Mouse (Mus musculus) heart, embryonic 12.5 days (tissue): Measurements from ENCODE around the gene Rabgef1. TPM values are rescaled to one million over a fixed set of nuclear protein-coding genes. Genes with fewer than 3 reads are reported as not detected.
A peak's percentile ranks its signal among the peaks of the same experiment; 100 is the strongest.

Experiments used
- ATAC-seq: fragments of 200-750 bp; cut with Nextera tagmentation; 2 replicates; pipeline ENCODE4 v1.8.0; 2017; ENCODE audit warnings: moderate TSS enrichment, moderate library complexity; ENCODE audit not compliant: insufficient number of reproducible peaks, low FRiP score
- H3K27ac ChIP-seq: fragments of 300-500 bp; sonication (generic); 2 replicates; pipeline ENCODE4 v1.5.1; 2016; ENCODE audit warnings: mild to moderate bottlenecking, moderate library complexity; ENCODE audit not compliant: poor library complexity, severe bottlenecking
- H3K27me3 ChIP-seq: fragments of 300-500 bp; sonication (generic); replicated peaks from 2 replicates; pipeline ENCODE4 v1.6.1; 2016; ENCODE audit warnings: mild to moderate bottlenecking, moderate library complexity
- H3K36me3 ChIP-seq: fragments of 300-500 bp; sonication (generic); 2 replicates; pipeline ENCODE4 v1.6.1; 2016; ENCODE audit warnings: mild to moderate bottlenecking, moderate library complexity
- H3K4me1 ChIP-seq: fragments of 300-500 bp; sonication (generic); replicated peaks from 2 replicates; pipeline ENCODE4 v1.6.1; 2016; ENCODE audit warnings: mild to moderate bottlenecking
- H3K4me2 ChIP-seq: fragments of 300-500 bp; sonication (generic); 2 replicates; pipeline ENCODE4 v1.6.1; 2016; ENCODE audit warnings: mild to moderate bottlenecking, moderate library complexity
- H3K4me3 ChIP-seq: fragments of 300-500 bp; sonication (generic); 2 replicates; pipeline ENCODE4 v1.5.1; 2016; ENCODE audit warnings: mild to moderate bottlenecking
- H3K9ac ChIP-seq: fragments of 300-500 bp; sonication (generic); 2 replicates; pipeline ENCODE4 v1.6.1; 2016; ENCODE audit warnings: mild to moderate bottlenecking, moderate library complexity
- H3K9me3 ChIP-seq: fragments of 300-500 bp; sonication (generic); replicated peaks from 2 replicates; pipeline ENCODE4 v1.6.1; 2016; ENCODE audit warnings: mild to moderate bottlenecking, moderate library complexity
- WGBS: fragments of 180-500 bp; shearing (Covaris S2); methylation state at CpG from one replicate; pipeline ENCODE4 v1.1.7; 2016; 5-methylcytosine and 5-hydroxymethylcytosine counted together
- polyA plus RNA-seq: library from polyadenylated mRNA; unstranded; fragments of >200 nt; fragmentation: Nextera tagmentation; extraction: Ambion mirVana; gene quantifications from 2 replicates; pipeline ENCODE4 v1.2.1, GENCODE M21; 2016

Gene Rabgef1
- polyA plus RNA-seq, 1 experiment from 2014 or later = 27.7 TPM

DNA sequence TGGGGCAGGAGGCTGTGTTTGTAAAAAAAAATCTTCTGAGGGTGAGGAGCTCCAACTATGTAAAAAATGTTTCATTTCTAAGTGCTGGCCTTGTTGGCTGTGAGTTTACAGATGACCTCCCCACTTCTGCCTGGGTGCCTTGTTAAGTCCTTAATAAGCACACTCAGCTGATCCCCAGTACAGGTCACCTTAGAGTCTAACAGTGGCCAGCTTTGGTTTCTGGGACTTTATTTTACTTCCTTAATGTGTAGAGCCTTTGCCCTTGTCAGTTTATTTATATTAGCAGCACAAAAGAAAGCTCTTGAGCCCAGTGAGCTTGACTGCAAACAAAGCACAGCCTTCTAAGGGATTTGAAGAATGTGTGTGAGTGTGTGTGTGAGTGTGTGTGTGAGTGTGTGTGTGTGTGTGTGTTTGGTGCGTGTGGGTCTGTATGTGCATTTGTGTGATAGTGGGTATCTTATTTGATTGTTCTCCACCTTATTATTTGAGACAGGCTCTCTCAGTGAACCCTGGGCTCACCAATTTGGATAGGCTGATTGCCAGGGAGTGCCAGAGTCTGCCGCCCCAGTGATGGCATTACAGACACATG is 20.9 kb downstream of the Rabgef1 start:
- 76% methylated on average over 2 of the region's 2 CpGs for WGBS
- peaks cover 66% of the 10 kb centered on the region for H3K36me3 ChIP-seq

DNA sequence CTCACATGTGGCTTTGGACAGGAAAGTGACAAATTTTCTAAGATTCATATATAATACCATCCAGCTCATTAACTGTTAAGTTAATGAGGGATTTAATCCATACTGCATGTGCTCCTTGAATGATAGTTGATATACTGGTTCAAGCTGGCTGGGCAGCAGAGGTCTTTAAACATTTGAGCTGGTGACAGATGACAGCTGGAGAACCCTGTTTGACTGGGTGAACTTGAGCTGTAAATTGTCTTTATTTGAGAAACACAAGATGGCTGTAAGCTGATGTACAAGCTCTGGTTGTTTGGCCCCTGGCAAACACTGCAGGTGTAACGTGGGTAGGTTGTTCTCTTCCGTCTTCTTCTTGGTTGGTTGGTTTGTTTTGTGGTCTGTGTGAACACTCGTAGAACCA is 22.2 kb downstream of the Rabgef1 start:
- WGBS = 86% methylated on average over 3 of the region's 3 CpGs
- Histone ChIP-seq H3K4me1 (peaks cover 22% of the 10 kb centered on the region), H3K4me3 (no peak overlapping the region), H3K27me3 (no peaks in the 10 kb centered on the region), H3K27ac (no peak overlapping the region), H3K36me3 (peaks cover 63% of the 10 kb centered on the region), H3K4me2 (no peak overlapping the region), H3K9me3 (no peaks in the 10 kb centered on the region), H3K9ac (no peak overlapping the region)
- ATAC-seq = no peak

More for the DNA sequence above, 20.9 kb downstream of the Rabgef1 start:
- H3K27me3 ChIP-seq = no peaks in the 10 kb centered on the region
- ATAC-seq = no peak
- no peak overlapping the region for H3K4me2 ChIP-seq
- no peak overlapping the region for H3K4me3 ChIP-seq
- H3K27ac ChIP-seq = peak overlapping the region; percentile 67
- no peak overlapping the region for H3K9ac ChIP-seq
- H3K9me3 ChIP-seq = no peaks in the 10 kb centered on the region
- peaks cover 22% of the 10 kb centered on the region for H3K4me1 ChIP-seq

DNA sequence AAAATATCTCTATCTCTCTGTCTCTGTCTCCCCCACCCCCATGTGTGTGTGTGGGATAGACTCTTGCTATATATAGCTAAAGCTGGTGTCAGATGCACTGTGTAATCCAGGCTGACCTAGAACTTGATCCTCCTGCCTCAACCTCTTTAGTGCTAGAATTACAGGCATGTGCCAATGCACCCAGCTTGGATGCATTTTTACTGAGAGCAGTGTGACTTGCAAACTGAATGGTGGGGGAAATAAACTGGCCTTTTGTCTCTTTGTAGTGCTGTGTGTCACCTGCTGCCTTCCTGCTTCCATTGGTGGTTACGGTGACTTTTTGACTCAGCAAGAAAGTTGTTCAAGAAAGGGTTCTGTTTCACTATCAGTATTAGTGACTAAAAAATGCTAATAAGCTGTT is 24.7 kb downstream of the Rabgef1 start:
- no peak overlapping the region for H3K4me2 ChIP-seq
- peaks cover 62% of the 10 kb centered on the region for H3K36me3 ChIP-seq
- H3K4me3 ChIP-seq = no peak overlapping the region
- H3K27ac ChIP-seq = peak overlapping the region; percentile 27; the same call in 1 of the 2 replicates
- no peaks in the 10 kb centered on the region for H3K9me3 ChIP-seq
- WGBS = 88% methylated on average over 1 of the region's 1 CpGs
- no peak overlapping the region for H3K9ac ChIP-seq
- peaks cover 22% of the 10 kb centered on the region for H3K4me1 ChIP-seq
- no peaks in the 10 kb centered on the region for H3K27me3 ChIP-seq
- ATAC-seq = peak; percentile 44; the same call in 1 of the 2 replicates

DNA sequence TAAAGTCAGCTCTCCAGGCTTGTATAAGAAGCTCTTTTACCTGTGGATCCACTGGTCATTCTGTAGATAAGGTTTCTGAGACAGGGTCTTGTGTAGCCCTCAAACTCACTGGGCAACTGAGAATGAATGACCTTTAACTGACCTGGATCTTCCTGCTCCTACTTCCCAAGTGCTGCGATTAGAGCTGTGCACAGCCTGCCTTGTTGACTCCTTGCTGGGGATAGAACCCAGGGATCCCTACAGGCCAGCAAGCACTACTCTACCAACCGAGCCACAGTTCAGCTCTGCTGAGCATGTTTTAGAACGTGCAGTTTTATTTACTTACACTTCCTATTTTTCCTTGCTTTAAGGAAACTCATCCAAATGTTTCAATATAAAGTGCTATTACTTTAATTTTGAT is 25.9 kb downstream of the Rabgef1 start:
- H3K4me1 ChIP-seq = peaks cover 16% of the 10 kb centered on the region
- no peak overlapping the region for H3K4me2 ChIP-seq
- H3K9me3 ChIP-seq = no peaks in the 10 kb centered on the region
- no peak overlapping the region for H3K27ac ChIP-seq
- H3K27me3 ChIP-seq = no peaks in the 10 kb centered on the region
- WGBS = 63% methylated on average over 3 of the region's 3 CpGs
- ATAC-seq = no peak
- no peak overlapping the region for H3K9ac ChIP-seq
- peaks cover 58% of the 10 kb centered on the region for H3K36me3 ChIP-seq
- H3K4me3 ChIP-seq = no peak overlapping the region

DNA sequence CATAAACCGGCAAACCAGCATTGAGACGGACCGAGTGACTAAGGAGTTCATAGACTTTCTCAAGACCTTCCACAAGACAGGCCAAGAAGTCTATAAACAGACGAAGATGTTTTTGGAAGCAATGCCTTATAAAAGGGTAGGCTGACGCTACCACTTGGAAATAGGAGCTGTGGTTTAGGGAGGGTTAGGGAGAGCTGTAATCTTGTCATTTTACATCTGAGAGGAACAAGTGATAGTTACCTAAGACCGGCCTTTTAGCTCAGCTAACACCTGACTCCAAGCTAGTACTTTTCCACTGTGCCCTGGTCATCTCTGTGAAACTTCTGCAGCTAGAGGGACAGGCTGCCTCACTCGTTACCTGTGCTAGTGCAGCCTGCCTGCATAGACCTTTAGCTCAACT is 26.4 kb downstream of the Rabgef1 start:
- no peak for ATAC-seq
- H3K4me2 ChIP-seq = no peak overlapping the region
- no peaks in the 10 kb centered on the region for H3K27me3 ChIP-seq
- H3K36me3 ChIP-seq = peaks cover 63% of the 10 kb centered on the region
- peaks cover 13% of the 10 kb centered on the region for H3K4me1 ChIP-seq
- H3K4me3 ChIP-seq = no peak overlapping the region
- H3K9ac ChIP-seq = no peak overlapping the region
- no peak overlapping the region for H3K27ac ChIP-seq
- no peaks in the 10 kb centered on the region for H3K9me3 ChIP-seq
- WGBS = 91% methylated on average over 7 of the region's 7 CpGs

DNA sequence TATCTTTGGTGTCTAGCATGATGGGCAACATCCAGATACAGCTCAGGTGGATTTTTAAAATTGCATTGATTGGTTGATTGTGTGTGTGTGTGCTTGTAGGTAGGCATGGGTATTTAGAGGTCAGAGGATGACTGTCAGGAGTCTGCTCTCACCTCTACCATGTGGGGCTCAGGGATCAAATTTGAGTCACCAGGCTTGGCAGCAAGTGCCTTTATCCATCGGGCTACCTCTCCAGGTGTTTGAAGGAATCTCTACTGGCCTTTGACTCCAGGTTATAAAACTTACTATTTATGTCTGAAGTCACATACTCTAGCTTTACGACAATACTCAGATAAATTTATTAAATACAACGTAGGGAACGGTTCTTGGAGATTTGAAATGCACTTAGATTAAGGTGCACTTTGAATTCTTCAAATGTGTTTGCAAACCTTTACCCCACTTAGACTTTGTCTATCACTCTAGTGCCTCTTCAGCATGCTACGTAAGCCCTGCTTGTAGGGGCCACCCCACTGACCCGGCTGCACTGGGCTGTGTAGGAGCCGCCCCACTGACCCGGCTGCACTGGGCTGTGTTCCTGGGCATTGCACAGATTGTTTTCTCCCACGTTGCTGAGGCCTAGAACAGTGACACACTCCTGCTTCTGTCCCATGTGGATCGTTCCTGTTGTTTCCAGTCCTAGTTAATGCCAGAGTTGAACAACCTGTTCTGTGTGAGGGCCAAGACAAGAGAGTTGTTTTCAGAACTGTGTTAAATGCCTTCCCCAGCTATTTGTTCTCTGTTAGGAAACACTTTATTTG is 28.8 kb downstream of the Rabgef1 start:
- 86% methylated on average over 10 of the region's 10 CpGs for WGBS
- H3K27ac ChIP-seq = no peak overlapping the region

DNA sequence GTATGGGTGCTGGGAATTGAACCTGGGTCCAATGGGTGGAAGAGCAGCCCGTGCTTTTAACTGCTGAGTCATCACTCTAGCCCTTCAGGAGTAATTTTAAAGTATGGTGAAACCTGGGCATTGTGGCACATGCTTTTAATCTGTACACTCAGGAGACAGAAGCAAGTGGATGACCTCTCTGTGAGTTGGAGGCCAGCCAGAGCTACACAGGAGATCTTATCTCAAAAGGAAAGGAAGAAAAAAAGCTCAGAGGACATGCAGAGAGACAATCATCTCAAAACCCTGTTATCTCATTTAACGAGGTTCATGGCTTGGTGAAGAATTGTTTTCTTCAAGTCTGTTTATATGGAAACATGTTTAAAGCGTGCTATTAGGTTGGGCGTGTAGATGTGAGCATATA is 32.4 kb downstream of the Rabgef1 start:
- Histone ChIP-seq H3K36me3 (peaks cover 66% of the 10 kb centered on the region), H3K27ac (no peak overlapping the region)
- 75% methylated on average over 4 of the region's 4 CpGs for WGBS

More for the DNA sequence above, 28.8 kb downstream of the Rabgef1 start:
- no peaks in the 10 kb centered on the region for H3K9me3 ChIP-seq
- peaks cover 18% of the 10 kb centered on the region for H3K4me1 ChIP-seq
- H3K27me3 ChIP-seq = no peaks in the 10 kb centered on the region
- no peak overlapping the region for H3K4me3 ChIP-seq
- ATAC-seq = no peak
- no peak overlapping the region for H3K9ac ChIP-seq
- H3K4me2 ChIP-seq = no peak overlapping the region
- H3K36me3 ChIP-seq = peaks cover 57% of the 10 kb centered on the region

DNA sequence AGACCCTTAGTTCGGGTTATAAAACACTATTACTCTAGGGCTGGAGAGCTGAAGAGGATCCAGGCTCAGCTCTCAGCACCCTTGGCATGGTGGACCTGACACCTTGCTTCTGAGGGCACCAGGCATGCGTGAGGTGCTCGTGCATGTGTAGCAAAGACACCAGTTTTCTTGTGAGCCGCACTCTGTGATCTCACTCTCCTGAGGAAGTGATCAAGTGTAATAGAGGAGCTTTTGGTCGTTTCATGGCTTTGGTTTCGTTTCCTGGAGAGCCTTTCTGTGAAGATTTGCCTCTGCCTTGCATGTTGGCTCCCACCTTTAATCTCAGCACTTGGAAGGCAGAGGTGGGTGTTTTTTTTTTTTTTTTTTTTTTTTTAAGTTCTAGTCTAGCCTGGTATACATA is 33.0 kb downstream of the Rabgef1 start:
- H3K4me2 ChIP-seq = no peak overlapping the region
- H3K9ac ChIP-seq = no peak overlapping the region
- WGBS = 87% methylated on average over 6 of the region's 6 CpGs
- no peak overlapping the region for H3K4me3 ChIP-seq
- ATAC-seq = no peak
- H3K27ac ChIP-seq = no peak overlapping the region
- H3K36me3 ChIP-seq = peaks cover 68% of the 10 kb centered on the region
- 0 out of 2 replicates have a peak, but pooled peaks cover 8% of the 10 kb centered on the region for H3K4me1 ChIP-seq
- no peaks in the 10 kb centered on the region for H3K9me3 ChIP-seq
- no peaks in the 10 kb centered on the region for H3K27me3 ChIP-seq

More for the DNA sequence above, 32.4 kb downstream of the Rabgef1 start:
- no peaks in the 10 kb centered on the region for H3K9me3 ChIP-seq
- H3K4me2 ChIP-seq = no peak overlapping the region
- H3K9ac ChIP-seq = no peak overlapping the region
- no peaks in the 10 kb centered on the region for H3K27me3 ChIP-seq
- 0 out of 2 replicates have a peak, but pooled peaks cover 8% of the 10 kb centered on the region for H3K4me1 ChIP-seq
- no peak for ATAC-seq
- no peak overlapping the region for H3K4me3 ChIP-seq

DNA sequence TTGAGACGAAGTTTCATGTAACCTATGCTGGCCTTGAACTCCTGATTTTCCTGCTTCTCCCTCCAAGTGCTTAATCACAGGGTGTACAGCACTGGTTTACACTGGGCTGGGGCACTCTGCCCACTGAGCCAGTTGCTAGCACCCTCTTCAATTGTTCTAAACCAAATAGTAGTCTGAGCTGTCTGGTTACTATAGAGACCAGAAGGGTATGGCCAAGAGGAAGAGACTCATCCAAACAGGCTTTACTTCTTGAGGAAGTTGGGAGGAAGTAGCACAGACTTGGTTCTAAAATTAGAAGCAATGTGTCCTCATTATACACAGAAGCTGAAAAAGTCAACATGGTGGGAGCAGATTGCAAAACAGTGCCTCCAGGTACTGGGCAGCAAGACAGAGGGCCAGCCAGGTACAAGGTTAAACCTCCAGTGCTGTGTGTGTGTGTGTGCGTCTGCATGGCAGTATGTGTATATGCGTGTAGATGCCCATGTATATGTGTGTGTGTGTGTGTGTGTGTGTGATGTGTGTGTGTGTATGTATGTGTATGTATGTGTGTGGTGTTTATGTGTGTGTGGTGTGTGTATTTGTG is 33.9 kb downstream of the Rabgef1 start:
- H3K4me2 ChIP-seq = no peak overlapping the region
- H3K27me3 ChIP-seq = no peaks in the 10 kb centered on the region
- H3K4me3 ChIP-seq = no peak overlapping the region
- peaks cover 68% of the 10 kb centered on the region for H3K36me3 ChIP-seq
- WGBS = 92% methylated on average over 3 of the region's 3 CpGs
- no peak overlapping the region for H3K27ac ChIP-seq
- H3K9ac ChIP-seq = no peak overlapping the region
- no peaks in the 10 kb centered on the region for H3K9me3 ChIP-seq
- ATAC-seq = no peak
- 0 out of 2 replicates have a peak, but pooled peaks cover 8% of the 10 kb centered on the region for H3K4me1 ChIP-seq

DNA sequence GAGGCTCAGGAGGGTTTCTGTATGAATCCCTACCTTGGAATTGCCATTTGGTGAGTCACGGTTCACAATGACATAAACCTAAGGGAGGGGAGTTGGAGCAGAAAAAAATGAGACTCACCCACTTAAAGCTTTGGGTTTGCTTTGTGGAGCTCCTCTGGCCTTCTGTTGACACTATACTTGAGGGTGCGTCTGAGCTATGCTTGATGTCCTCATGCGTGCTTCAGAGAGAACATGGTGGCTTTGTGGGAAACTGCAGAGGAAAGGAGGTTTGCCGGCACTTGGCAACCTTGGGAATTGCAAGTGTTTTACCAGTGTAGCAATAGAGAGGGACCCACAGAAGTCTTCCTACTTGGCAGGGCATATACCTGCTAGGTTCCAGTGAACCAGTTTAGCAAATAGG is 35.7 kb downstream of the Rabgef1 start:
- Histone ChIP-seq H3K36me3 (peaks cover 73% of the 10 kb centered on the region), H3K27me3 (no peaks in the 10 kb centered on the region), H3K4me2 (no peak overlapping the region), H3K9me3 (no peaks in the 10 kb centered on the region), H3K27ac (no peak overlapping the region), H3K4me1 (0 out of 2 replicates have a peak, but pooled peaks cover 8% of the 10 kb centered on the region), H3K4me3 (no peak overlapping the region), H3K9ac (no peak overlapping the region)
- WGBS = 90% methylated on average over 4 of the region's 4 CpGs
- ATAC-seq = no peak

DNA sequence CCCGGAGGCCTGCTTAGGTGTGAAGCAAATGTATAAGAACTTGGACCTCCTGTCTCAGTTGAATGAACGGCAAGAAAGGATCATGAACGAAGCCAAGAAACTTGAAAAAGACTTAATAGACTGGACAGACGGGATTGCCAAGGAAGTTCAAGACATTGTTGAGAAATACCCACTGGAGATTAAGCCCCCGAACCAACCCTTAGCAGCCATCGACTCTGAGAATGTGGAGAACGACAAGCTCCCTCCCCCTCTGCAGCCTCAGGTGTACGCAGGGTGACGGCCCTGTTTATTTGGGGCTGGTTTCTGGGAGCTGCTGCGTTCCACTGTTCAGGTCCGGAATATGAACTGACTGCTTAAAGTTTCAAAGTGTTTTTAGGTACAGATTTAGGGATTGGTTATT is 41.4 kb downstream of the Rabgef1 start:
- no peak overlapping the region for H3K27ac ChIP-seq
- H3K4me1 ChIP-seq = no peaks in the 10 kb centered on the region
- no peak overlapping the region for H3K9ac ChIP-seq
- ATAC-seq = no peak
- H3K27me3 ChIP-seq = no peaks in the 10 kb centered on the region
- WGBS = 87% methylated on average over 11 of the region's 11 CpGs
- H3K4me2 ChIP-seq = no peak overlapping the region
- H3K9me3 ChIP-seq = peaks cover 5% of the 10 kb centered on the region; the same call in 1 of the 2 replicates
- H3K36me3 ChIP-seq = peaks cover 62% of the 10 kb centered on the region
- H3K4me3 ChIP-seq = no peak overlapping the region
